Mouse (Mus musculus) kidney, postnatal 0 days (tissue): ENCODE data around the gene Eif3a. TPM values are rescaled to one million over a fixed set of nuclear protein-coding genes. Genes with fewer than 3 reads are reported as not detected.
A peak's percentile ranks its signal among the peaks of the same experiment; 100 is the strongest.

ENCODE experiments used
- ATAC-seq: fragments of 200-750 bp; cut with Nextera tagmentation; replicated peaks from 2 replicates; pipeline ENCODE4 v1.8.0; 2017; ENCODE audit warnings: low read depth, moderate number of reproducible peaks, moderate TSS enrichment, moderate library complexity; ENCODE audit not compliant: low FRiP score
- DNase-seq: peaks from one replicate; pipeline ENCODE4 v3.0.0-alpha.2; 2016; ENCODE audit warnings: low spot score
- H3K27ac ChIP-seq: fragments of 300-500 bp; sonication (generic); 2 replicates; pipeline ENCODE4 v1.5.1; 2014; ENCODE audit warnings: mild to moderate bottlenecking
- H3K27me3 ChIP-seq: fragments of 300-500 bp; sonication (generic); 2 replicates; pipeline ENCODE4 v1.6.1; 2014; ENCODE audit warnings: low read length, mixed read lengths; ENCODE audit not compliant: insufficient read depth
- H3K36me3 ChIP-seq: fragments of 300-500 bp; sonication (generic); 2 replicates; pipeline ENCODE4 v1.6.1; 2014; ENCODE audit warnings: low read length, mixed read lengths; ENCODE audit not compliant: insufficient read depth
- H3K4me1 ChIP-seq: fragments of 300-500 bp; sonication (generic); replicated peaks from 2 replicates; pipeline ENCODE4 v1.6.1; 2014; ENCODE audit warnings: antibody characterized with exemption, low read length, mixed read lengths; ENCODE audit not compliant: insufficient read depth
- H3K4me2 ChIP-seq: fragments of 300-500 bp; sonication (generic); 2 replicates; pipeline ENCODE4 v1.6.1; 2014; ENCODE audit warnings: mild to moderate bottlenecking, low read length, moderate library complexity, mixed read lengths
- H3K4me3 ChIP-seq: fragments of 300-500 bp; sonication (generic); replicated peaks from 2 replicates; pipeline ENCODE4 v1.5.1; 2014; ENCODE audit warnings: low read depth, low read length
- H3K9ac ChIP-seq: fragments of 300-500 bp; sonication (generic); 2 replicates; pipeline ENCODE4 v1.6.1; 2014; ENCODE audit warnings: low read depth, low read length
- H3K9me3 ChIP-seq: fragments of 300-500 bp; sonication (generic); replicated peaks from 2 replicates; pipeline ENCODE4 v1.6.1; 2016; ENCODE audit warnings: low read length, inconsistent platforms, mixed read lengths
- CTCF ChIP-seq: IDR thresholded peaks from 2 replicates; pipeline ENCODE4 v1.5.1; 2016; ENCODE audit warnings: antibody characterized with exemption, low read depth, mild to moderate bottlenecking, moderate library complexity
- WGBS: fragments of 180-500 bp; shearing (Covaris S2); extraction: QIAGEN DNeasy Blood & Tissue Kit; methylation state at CpG from one replicate; pipeline ENCODE4 v1.1.7; 2014; 5-methylcytosine and 5-hydroxymethylcytosine counted together
- polyA plus RNA-seq: library from polyadenylated mRNA; unstranded; fragments of >200 nt; fragmentation: Nextera tagmentation; extraction: Ambion mirVana; gene quantifications from 2 replicates; pipeline ENCODE4 v1.2.1, GENCODE M21; 2015

Eif3a gene
- polyA plus RNA-seq, 1 experiment from 2014 or later, result 97.2 TPM

- no peak for ATAC-seq
Observed at GRCm38 (mm10) chr19:60747801-60748200, 42.7 kb downstream of the Eif3a start.

GRCm38 (mm10) chr19:60743767-60744547 lies 46.5 kb downstream of the Eif3a start:
- Histone ChIP-seq H3K9me3 (no peaks in the 10 kb centered on the region), H3K27ac (no peak overlapping the region), H3K9ac (no peak overlapping the region), H3K27me3 (no peaks in the 10 kb centered on the region), H3K36me3 (no peaks in the 10 kb centered on the region), H3K4me3 (no peak overlapping the region), H3K4me2 (no peak overlapping the region), H3K4me1 (no peaks in the 10 kb centered on the region)
- DNase-seq (no peak), ATAC-seq (no peak)
- 71% methylated on average over 5 of the region's 5 CpGs for WGBS
- no peak for TF ChIP-seq CTCF

More at GRCm38 (mm10) chr19:60747801-60748200, 42.7 kb downstream of the Eif3a start:
- no peaks in the 10 kb centered on the region for H3K4me1 ChIP-seq
- no peak overlapping the region for H3K27ac ChIP-seq
- no peak for DNase-seq
- no peak overlapping the region for H3K4me3 ChIP-seq
- 66% methylated on average over 1 of the region's 1 CpGs for WGBS
- H3K9ac ChIP-seq, result no peak overlapping the region
- no peaks in the 10 kb centered on the region for H3K36me3 ChIP-seq
- TF ChIP-seq CTCF, result no peak
- no peaks in the 10 kb centered on the region for H3K9me3 ChIP-seq
- H3K27me3 ChIP-seq, result no peaks in the 10 kb centered on the region
- no peak overlapping the region for H3K4me2 ChIP-seq

- TF ChIP-seq CTCF, result no peak; the same call in 1 of the 2 replicates
- no peak for ATAC-seq
- H3K9me3 ChIP-seq, result no peaks in the 10 kb centered on the region
Observed at GRCm38 (mm10) chr19:60740560-60740959, 49.9 kb downstream of the Eif3a start.

GRCm38 (mm10) chr19:60731966-60732365 lies 58.5 kb downstream of the Eif3a start:
- no peak for TF ChIP-seq CTCF
- Histone ChIP-seq H3K4me3 (no peak overlapping the region), H3K9ac (no peak overlapping the region), H3K27ac (no peak overlapping the region), H3K9me3 (no peaks in the 10 kb centered on the region), H3K36me3 (no peaks in the 10 kb centered on the region), H3K4me1 (no peaks in the 10 kb centered on the region), H3K27me3 (no peaks in the 10 kb centered on the region), H3K4me2 (no peak overlapping the region)
- ATAC-seq (no peak), DNase-seq (no peak)
- 74% methylated on average over 1 of the region's 1 CpGs for WGBS

More at GRCm38 (mm10) chr19:60740560-60740959, 49.9 kb downstream of the Eif3a start:
- Histone ChIP-seq H3K27ac (no peak overlapping the region), H3K36me3 (no peaks in the 10 kb centered on the region), H3K9ac (no peak overlapping the region), H3K4me1 (no peaks in the 10 kb centered on the region), H3K27me3 (no peaks in the 10 kb centered on the region), H3K4me2 (no peak overlapping the region), H3K4me3 (no peak overlapping the region)
- 71% methylated on average over 1 of the region's 1 CpGs for WGBS
- DNase-seq, result no peak

GRCm38 (mm10) chr19:60731299-60731698 lies 59.2 kb downstream of the Eif3a start:
- no peaks in the 10 kb centered on the region for H3K9me3 ChIP-seq
- no peaks in the 10 kb centered on the region for H3K4me1 ChIP-seq
- no peak overlapping the region for H3K9ac ChIP-seq
- H3K36me3 ChIP-seq, result no peaks in the 10 kb centered on the region
- no peaks in the 10 kb centered on the region for H3K27me3 ChIP-seq
- no peak overlapping the region for H3K4me2 ChIP-seq
- H3K4me3 ChIP-seq, result no peak overlapping the region
- no peak for TF ChIP-seq CTCF
- 70% methylated on average over 1 of the region's 1 CpGs for WGBS
- no peak overlapping the region for H3K27ac ChIP-seq
- DNase-seq (no peak), ATAC-seq (no peak)

GRCm38 (mm10) chr19:60730281-60730852 lies 60.1 kb downstream of the Eif3a start:
- peak; percentile 41 for DNase-seq
- Histone ChIP-seq H3K4me3 (no peak overlapping the region), H3K9ac (no peak overlapping the region), H3K4me1 (no peaks in the 10 kb centered on the region), H3K27ac (no peak overlapping the region), H3K4me2 (no peak overlapping the region), H3K27me3 (no peaks in the 10 kb centered on the region), H3K9me3 (no peaks in the 10 kb centered on the region), H3K36me3 (no peaks in the 10 kb centered on the region)
- TF ChIP-seq CTCF, result peak; percentile 70
- ATAC-seq, result no peak
- 48% methylated on average over 2 of the region's 2 CpGs for WGBS
